Mouse (Mus musculus): Measurements from ENCODE around the gene Atp2a2. TPM values are rescaled to one million over a fixed set of nuclear protein-coding genes. Genes with fewer than 3 reads are reported as not detected.

Atp2a2 gene
- total and polyA plus RNA-seq, 3 experiments = 61.6 to 158 (median 80.9) TPM

DNA sequence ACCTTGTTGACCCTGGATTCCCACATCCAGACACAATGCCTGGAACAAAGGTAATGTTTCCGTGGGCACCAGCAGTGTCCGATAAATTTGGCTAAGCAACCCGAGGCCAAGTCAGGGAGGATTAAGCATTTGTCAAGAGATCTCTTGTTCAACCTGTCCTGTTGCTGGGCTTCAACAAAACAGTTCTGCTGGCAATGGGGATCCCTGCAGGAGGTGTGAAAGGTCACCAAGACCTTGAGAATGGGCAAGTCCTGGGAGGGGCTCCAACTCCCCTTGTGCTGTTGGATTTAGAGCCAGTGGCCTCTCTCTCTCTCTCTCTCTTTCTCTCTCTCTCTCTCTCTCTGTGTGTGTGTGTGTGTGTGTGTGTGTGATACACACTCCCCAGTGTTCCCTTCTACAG, 22.2 kb upstream of the Atp2a2 start:
- Histone ChIP-seq H3K4me2 (ENCODE audit: insufficient read depth, low read depth, poor library complexity, severe bottlenecking) (no peak overlapping the region), H3K9me3 (replicated peaks; ENCODE audit: low read length) (no peaks in the 10 kb centered on the region), H3K36me3 (replicated peaks in 1 of 2; ENCODE audit: control insufficient read depth in 1 of 2, insufficient read depth in 1 of 2, low read length in 1 of 2) (no peaks in the 10 kb centered on the region), H3K4me1 (ENCODE audit: control insufficient read depth in 1 of 2, insufficient read depth in 2 of 2) (peaks cover 0 to 4% of the 10 kb centered on the region in 2 experiments; a peak in 2 of 4 replicates), H3K9ac (ENCODE audit: insufficient read depth, low read depth) (no peak overlapping the region), H3K79me2 (replicated peaks; ENCODE audit: control insufficient read depth, extremely low read depth, insufficient read depth, poor library complexity, severe bottlenecking) (no peaks in the 10 kb centered on the region), H3K27me3 (replicated peaks) (peaks cover 11% of the 10 kb centered on the region), H3K27ac (ENCODE audit: insufficient read depth, low read depth) (no peak overlapping the region), H3K4me3 (replicated peaks in 1 of 3; ENCODE audit: low read depth in 2 of 3, low read length in 2 of 3, poor library complexity in 1 of 3) (no peak overlapping the region)
- TF ChIP-seq ZMIZ1 (IDR thresholded peaks at IDR 0.05; ENCODE audit: low read depth, low read length) = no peak
- no peak for TF ChIP-seq ZC3H11A (IDR thresholded peaks at IDR 0.05; ENCODE audit: low read depth, low read length)
- TF ChIP-seq ELF1 (IDR thresholded peaks at IDR 0.05; ENCODE audit: low read depth, low read length) = no peak
- no peak for TF ChIP-seq ZNF384 (IDR thresholded peaks at IDR 0.05; ENCODE audit: low read depth, low read length)
- no peak for TF ChIP-seq USF2 (conservative IDR thresholded peaks at IDR 0.05; ENCODE audit: low read depth, low read length)
- TF ChIP-seq BHLHE40 (IDR thresholded peaks at IDR 0.05; ENCODE audit: low read depth, low read length) = no peak
- no peak for TF ChIP-seq SMC3 (IDR thresholded peaks at IDR 0.05; ENCODE audit: low read depth, low read length)
- no peak for TF ChIP-seq JUN (IDR thresholded peaks at IDR 0.05; ENCODE audit: insufficient read depth, low read depth, low read length)
- TF ChIP-seq SIN3A (IDR thresholded peaks at IDR 0.05; ENCODE audit: low read length) = no peak
- no peak for TF ChIP-seq NELFE (IDR thresholded peaks at IDR 0.05; ENCODE audit: low read depth, low read length)
- TF ChIP-seq RAD21 (IDR thresholded peaks at IDR 0.05; ENCODE audit: low read depth, low read length) = no peak
- no peak for TF ChIP-seq UBTF (IDR thresholded peaks at IDR 0.05; ENCODE audit: low read depth, low read length)
- TF ChIP-seq KAT2A (IDR thresholded peaks at IDR 0.05; ENCODE audit: insufficient replicate concordance, low read length) = no peak
- no peak for TF ChIP-seq GABPA (IDR thresholded peaks at IDR 0.05; ENCODE audit: insufficient replicate concordance, low read depth, low read length)
- TF ChIP-seq MXI1 (IDR thresholded peaks at IDR 0.05; ENCODE audit: low read depth, low read length) = no peak
- no peak for TF ChIP-seq RCOR1 (conservative IDR thresholded peaks at IDR 0.05; ENCODE audit: low read depth, low read length)
- no peak for TF ChIP-seq ETS1 (conservative IDR thresholded peaks at IDR 0.05; ENCODE audit: low read depth, low read length)
- no peak for DNase-seq (ENCODE audit: extremely low read depth)
- dilution Hi-C loops (cut with MboI; ENCODE audit: extremely low pct_ligation_motif_present, extremely low pct_unique_long_range_greater_than_20kb, low sequenced_read_pairs) = no loop called here
- in situ Hi-C loops (cut with MboI; ENCODE audit: low pct_ligation_motif_present, low pct_unique_long_range_greater_than_20kb, low sequenced_read_pairs) = loop anchor here (25.0 kb wide), 1 partner anchor 88 kb away; the partner anchor contains the start of gene Ift81

DNA sequence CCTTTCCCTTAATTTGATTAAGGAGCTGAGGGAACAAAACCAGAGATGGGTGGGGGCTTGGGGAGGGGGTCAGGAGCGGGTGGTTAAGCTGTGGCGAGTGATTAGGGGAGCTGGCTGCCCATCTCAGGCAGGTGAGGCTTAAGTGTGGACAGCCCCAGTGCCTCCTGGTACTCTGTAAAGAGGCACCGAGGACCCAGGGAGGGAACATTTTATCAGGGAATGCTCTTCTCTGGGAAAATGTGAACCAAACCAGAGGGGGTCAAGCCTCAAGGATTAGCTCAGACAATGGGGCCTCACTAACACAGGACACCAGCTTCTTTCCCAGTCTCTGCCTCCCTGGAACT, 19.1 kb upstream of the Atp2a2 start:
- TF ChIP-seq MYC (IDR thresholded peaks at IDR 0.05; ENCODE audit: low read depth, low read length) (no peak), EP300 (IDR thresholded peaks at IDR 0.05; ENCODE audit: low read length) (no peak), RCOR1 (conservative IDR thresholded peaks at IDR 0.05; ENCODE audit: low read depth, low read length) (no peak), POLR2AphosphoS2 (IDR thresholded peaks at IDR 0.05; ENCODE audit: low read depth, low read length) (no peak), ETS1 (conservative IDR thresholded peaks at IDR 0.05; ENCODE audit: low read depth, low read length) (no peak)
- H3K9ac ChIP-seq (ENCODE audit: insufficient read depth, low read depth) = no peak overlapping the region
- H3K4me2 ChIP-seq (ENCODE audit: insufficient read depth, low read depth, poor library complexity, severe bottlenecking) = no peak overlapping the region
- dilution Hi-C loops (cut with MboI; ENCODE audit: extremely low pct_ligation_motif_present, extremely low pct_unique_long_range_greater_than_20kb, low sequenced_read_pairs) = no loop called here
- H3K4me3 ChIP-seq (replicated peaks in 1 of 3; ENCODE audit: low read depth in 2 of 3, low read length in 2 of 3, poor library complexity in 1 of 3) = no peak overlapping the region
- H3K9me3 ChIP-seq (replicated peaks; ENCODE audit: low read length) = no peaks in the 10 kb centered on the region
- in situ Hi-C loops (cut with MboI; ENCODE audit: low pct_ligation_motif_present, low pct_unique_long_range_greater_than_20kb, low sequenced_read_pairs) = loop anchor here (25.0 kb wide), 1 partner anchor 91 kb away; the partner anchor contains the start of gene Ift81
- peaks cover 7% of the 10 kb centered on the region for H3K27me3 ChIP-seq (replicated peaks)
- no peaks in the 10 kb centered on the region for H3K79me2 ChIP-seq (replicated peaks; ENCODE audit: control insufficient read depth, extremely low read depth, insufficient read depth, poor library complexity, severe bottlenecking)
- peaks cover 3 to 14% of the 10 kb centered on the region in 2 experiments; a peak in 3 of 4 replicates for H3K4me1 ChIP-seq (ENCODE audit: control insufficient read depth in 1 of 2, insufficient read depth in 2 of 2)
- no peaks in the 10 kb centered on the region for H3K36me3 ChIP-seq (replicated peaks in 1 of 2; ENCODE audit: control insufficient read depth in 1 of 2, insufficient read depth in 1 of 2, low read length in 1 of 2)
- no peak for DNase-seq (ENCODE audit: extremely low read depth)
- H3K27ac ChIP-seq (ENCODE audit: insufficient read depth, low read depth) = no peak overlapping the region

Measured in CH12.LX (cell line).